Mouse (Mus musculus) layer of hippocampus, postnatal 25 days (tissue): ENCODE measurements around the gene Ing5. TPM values are rescaled to one million over a fixed set of nuclear protein-coding genes. Genes with fewer than 3 reads are reported as not detected.
"Not testable (repeated sequence)": the region's sequence is repeated elsewhere in the genome, so short reads cannot be mapped to it uniquely, and the experiment has no call there.

Experiments
- DNase-seq, 2 experiments: peaks; one replicate each; pipeline ENCODE4 v3.0.0; 2022; ENCODE audit warnings: mixed read lengths in 2 of 2, low spot score in 1 of 2; ENCODE audit errors: extremely low spot score in 1 of 2
- total RNA-seq, 2 experiments: library from RNA; stranded (reverse); gene quantifications; 2 replicates each; pipeline ENCODE4 v1.2.3; 2021

Gene Ing5
- total RNA-seq, 2 experiments from 2014 or later, result 9.6 to 13.2 TPM

DNA sequence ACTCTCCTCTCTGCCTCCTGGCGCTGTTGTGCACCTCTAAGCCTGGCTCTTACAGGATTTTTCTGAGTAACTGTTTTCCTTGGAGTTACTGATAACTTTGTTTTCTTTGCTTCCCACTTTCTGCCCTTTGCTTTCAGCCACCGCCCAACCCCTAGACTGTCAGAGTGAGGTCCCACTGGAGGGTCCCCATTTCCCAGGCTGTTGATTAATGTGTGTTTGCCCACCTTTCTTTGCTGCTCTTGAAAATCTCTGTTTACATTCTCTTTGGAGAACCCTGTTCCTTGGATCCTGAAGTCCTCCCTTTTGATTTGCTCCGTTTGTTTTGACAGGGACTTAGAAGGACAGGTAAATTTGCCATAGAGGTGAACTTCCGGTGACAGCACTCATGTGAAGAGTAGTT, 5.1 kb downstream of the Ing5 start:
- DNase-seq, result no peak

DNA sequence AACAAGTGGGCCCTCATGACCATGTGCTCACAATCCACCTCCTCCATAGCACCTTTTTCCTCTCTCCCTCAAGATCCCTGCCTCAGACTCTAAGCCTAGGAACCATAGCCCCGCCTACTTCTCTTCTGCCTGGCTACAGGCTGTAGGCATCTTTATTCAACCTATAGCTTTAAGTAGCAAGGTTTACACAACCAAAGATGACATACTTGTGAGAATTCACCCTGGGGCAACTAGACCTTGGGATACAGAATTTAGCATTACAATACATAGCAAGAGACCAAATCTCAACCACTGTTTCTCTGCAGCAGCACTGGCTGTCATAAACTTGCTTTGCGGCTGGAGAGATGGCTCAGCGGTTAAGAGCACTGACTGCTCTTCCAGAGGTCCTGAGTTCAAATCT, 6.2 kb downstream of the Ing5 start:
- DNase-seq, result no peak

DNA sequence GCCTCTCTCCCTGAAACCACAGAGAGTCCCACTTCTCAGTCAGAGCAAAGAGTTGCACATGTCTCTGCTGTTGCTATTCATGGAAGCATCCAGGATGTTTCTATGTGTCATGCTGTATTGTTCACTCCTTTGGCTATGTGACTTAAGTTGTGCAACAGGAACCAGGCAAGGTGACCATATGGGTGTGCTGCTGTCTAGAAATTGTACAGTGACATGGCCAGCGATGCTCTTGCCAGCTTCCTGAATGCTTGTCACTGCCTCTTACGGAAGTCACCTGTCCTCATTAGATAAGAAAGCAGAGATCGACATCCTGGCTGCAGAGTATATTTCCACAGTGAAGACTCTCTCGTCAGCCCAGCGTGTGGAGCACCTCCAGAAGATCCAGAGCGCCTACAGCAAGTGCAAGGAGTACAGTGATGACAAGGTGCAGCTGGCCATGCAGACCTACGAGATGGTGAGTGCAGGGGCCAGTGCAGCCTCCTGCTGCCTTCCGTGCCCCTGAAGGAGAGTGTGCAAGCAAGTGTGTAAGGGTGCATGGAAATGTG, 7.8 kb downstream of the Ing5 start:
- DNase-seq, result no peak

DNA sequence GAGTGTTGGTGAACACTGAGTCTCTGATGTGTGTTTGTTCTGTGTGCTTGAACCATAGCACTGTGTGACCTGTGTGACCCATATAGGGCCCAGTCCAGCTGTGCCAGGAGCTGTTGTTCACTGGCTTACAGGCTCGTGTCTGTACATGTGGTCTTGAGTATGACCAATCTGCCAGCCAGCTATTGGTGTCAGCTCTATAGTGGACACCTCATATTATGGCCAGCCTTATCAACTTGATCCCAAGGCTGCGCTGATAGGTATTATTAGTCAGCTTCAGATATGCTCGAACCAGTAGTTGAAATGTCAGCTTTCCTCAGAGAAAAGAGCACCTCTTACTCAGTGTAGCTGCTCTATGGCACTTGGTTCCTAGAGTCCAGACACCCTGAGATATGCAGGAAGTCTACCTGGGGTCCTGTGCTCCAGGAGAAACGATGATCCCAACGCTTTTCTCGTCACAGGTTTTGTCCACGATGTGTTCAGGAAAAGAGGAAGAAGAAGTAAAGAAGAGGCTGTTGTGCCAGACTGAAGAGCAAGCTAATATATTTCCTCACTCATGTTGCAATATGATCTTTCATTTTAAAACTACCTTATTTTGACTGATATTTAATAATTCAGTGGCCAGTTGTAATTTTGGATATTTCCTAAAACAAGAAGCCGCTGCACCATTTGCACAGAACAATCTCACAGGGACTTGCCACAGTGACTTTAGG, 14.2 kb downstream of the Ing5 start:
- no peak for DNase-seq

DNA sequence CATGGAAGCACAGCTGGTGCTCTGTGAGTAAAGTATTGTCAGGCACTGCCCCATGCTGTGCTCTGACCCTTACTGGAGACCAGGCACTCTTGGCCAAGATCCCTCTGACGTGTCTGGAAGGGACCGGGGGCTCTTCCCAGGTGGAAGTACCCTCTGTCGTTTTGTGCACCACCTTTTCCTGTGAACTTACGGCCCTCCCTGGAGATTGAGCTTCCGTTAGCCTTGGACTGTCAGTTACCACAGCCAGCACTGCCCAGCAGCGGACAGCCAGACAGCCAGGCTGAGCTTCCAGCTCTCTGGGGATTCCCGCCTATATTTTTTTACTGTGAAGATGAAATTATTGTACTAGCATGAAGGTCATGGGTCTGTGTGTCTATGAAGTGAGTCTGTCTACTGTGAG, 15.0 kb downstream of the Ing5 start:
- no peak for DNase-seq

DNA sequence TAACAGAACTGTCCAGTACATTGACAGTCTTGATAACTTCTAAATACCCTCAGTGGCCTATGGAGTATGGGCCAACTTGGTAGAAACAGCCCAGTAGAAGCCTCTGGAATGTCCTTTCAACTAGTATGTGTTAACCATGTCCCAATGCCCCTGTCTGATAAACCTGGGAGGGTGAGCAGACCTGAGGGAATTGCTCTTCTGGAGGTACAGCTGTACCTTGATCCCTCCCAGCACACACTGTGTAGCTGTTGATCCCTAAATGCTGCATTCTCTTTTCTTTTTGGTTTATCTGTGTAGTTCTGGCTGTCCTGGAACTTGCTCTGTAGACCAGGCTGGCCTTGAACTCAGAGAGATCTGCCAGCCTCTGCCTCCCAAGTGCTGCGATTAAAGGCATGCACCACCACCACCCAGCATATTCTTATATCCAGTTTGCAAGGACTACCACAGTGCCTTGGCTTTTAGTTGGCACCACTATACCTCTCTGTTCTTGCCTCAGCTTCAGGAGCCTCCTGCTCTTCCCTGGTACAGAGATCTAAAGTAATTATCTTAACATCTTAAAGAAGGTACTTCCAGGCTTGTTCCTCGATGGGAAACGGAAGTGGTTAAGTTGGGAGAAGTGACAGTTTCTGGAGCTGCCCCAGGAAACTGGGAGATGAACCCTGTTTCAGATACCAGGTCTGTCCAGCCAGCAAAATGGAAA, 20.2 kb downstream of the Ing5 start:
- DNase-seq, result no peak

DNA sequence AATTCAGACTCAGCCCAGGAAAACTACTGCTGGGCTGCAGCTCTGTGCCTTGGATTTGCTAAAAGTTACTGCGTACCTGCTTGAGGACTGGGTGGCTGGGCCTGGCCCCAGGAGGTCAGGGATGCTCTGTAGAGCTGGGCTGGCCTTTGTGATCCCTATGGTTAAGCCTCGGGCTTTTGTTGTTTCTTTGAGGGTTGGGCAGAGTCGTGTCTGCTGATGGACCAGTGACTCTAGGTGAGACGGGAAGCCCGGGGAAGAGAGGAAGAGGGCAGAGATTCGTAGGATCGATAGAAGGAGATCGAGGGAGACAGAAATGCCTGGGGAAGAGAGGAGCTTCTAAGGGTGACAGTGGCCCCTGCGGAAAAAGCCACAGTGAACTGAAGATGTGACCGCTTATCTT, 20.8 kb downstream of the Ing5 start, which contains the start of gene D2hgdh:
TSS of gene D2hgdh (plus strand) at position 301 of the 400 bp plus-strand sequence.
- no peak for DNase-seq

DNA sequence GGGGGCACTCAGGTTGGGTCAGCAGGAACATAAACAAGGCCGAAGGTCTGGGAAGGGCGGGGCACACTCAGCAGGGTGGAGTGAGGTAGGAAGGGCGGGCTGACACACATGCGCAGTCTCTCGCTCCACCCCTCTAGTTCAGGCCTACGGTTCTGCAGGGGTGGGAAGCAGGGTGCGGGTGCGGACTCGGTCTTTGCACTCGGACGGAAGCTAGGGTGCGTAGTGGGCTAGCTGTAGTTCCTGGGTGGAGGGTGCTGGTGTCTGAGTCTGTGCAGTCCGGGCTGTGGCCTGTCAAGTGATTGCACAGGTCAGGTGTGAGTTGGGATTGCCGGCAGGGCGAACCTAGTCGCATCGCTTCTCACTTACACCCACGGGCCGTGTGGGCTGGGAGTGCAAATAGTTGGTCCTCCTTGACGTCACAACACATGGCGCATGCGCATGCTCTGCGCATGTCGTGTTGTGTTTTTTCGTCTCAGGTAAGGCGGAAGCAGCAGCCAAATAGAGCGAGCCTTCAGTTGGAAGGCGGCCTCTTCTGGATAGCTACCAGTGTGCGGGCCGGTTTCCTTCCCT, 21.4 kb downstream of the Ing5 start:
- peak; percentile 88 to 90 for DNase-seq

DNA sequence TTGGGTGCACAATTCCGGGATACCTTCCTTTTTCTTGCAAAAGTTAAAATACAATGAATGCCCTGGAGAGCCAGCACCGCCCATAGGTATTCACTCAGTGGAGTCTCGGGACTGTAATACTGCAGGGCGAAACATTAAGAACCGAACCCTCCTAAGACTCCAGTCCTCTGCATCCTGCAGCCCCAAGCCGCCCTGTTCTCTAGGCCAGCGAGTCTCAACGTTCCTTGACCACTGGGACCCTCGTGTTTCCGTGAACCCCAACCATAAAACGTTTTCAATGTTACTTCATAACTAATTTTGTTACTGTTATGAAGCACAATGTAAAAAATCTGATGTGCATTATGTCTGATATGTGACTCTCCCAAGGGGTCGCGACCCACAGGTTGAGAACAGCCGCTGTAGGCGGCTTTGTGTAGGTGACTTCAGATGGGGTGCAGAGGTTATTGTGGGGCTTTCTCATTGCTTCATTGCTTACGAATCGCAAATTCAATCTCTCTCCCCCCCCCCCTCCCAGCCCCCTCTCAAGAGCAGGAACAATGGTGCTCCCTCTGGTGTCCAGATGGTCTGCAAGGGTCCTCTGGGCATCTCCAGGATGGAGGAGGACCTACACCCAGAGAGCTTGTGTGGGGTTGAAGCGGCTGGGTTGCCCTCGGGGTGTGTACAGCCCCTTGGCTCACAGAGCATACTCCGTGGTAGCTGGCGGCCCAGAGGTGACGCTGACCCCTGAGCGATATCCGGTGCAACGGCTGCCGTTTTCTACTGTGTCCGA, 22.2 kb downstream of the Ing5 start:
- no peak for DNase-seq

DNA sequence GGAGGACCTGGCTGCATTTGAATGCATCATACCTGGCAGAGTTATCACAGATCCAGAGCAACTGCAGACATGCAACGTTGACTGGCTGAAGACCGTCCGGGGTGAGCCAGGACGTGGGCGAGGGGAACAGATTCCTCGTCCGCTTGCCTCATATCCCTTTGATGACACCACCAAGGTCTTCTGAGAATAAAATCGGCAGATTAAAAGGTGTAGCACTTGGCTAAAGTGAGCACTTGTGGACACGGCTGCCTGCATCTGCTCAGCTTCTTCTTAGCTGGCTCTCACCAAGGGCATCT, 22.7 kb downstream of the Ing5 start:
- DNase-seq, result no peak

DNA sequence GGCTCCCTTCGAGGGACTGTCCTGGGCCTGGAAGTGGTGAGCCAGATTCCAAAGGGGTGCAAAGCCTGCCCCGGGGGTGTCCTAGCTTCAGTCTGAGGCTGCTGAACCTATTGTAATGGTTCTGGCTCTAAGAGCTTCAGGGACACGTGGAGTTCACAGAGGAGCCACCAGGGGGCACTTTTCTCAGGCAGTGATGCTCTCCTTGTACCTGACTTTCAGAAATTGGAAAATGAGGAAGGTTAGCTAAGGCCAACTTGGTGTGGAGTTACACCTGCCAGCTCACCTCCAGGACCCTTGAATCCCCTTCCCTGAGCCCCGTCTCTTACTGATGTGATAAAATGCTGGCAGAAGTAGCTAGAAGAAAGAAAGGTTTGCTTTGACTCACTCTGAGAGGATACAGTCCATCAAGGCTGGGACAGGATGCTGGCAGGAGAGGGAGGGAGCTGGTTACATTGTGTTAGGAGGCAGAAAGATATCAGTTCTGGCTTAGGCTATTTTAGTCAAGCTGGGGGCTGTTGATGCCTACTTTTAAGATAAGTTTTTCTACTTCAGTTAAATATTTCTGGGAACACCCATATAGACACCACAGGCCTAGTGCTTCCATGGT, 29.1 kb downstream of the Ing5 start:
- DNase-seq, result not testable (repeated sequence)

DNA sequence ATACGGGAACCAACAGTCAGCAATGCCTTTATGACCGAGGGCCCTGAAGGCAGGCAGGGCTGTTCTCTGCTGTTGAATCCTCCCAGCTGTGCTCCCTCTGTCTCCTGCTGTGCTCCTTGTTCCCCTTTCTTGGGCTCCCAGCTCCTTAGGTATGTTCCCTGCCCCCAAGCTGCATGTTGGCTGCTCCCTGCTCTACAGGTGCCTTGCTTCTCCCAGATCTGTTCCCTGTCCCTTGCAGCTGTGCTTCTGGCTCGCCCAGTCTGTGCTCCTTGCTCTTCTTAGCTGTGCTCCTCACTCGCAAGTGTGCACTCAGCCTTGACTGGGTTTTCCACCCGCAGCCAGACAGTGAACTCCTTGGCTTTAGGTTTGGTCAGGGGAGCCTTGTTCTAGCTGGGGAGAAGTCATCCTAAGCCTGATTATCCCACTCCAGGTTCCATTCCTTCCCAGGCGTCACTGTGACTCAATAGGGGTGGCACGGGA, 30.9 kb downstream of the Ing5 start:
- no peak for DNase-seq

DNA sequence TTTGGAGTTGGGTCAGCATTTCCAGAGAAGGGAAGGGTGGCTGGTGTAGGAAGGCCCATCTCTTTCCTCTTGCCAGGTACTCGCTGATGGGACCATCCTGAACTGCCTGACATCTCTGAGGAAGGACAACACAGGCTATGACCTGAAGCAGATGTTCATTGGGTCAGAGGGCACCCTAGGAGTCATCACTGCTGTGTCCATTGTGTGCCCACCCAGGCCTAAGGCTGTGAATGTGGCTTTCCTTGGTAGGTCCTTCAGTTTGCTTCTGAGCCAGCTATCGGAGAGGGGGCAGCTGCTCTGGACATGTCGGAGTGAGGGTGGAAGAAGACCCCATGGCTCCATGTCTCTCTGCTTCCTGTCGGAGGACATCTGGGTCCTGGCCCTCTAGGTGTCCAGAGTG, 31.4 kb downstream of the Ing5 start:
- no peak for DNase-seq

DNA sequence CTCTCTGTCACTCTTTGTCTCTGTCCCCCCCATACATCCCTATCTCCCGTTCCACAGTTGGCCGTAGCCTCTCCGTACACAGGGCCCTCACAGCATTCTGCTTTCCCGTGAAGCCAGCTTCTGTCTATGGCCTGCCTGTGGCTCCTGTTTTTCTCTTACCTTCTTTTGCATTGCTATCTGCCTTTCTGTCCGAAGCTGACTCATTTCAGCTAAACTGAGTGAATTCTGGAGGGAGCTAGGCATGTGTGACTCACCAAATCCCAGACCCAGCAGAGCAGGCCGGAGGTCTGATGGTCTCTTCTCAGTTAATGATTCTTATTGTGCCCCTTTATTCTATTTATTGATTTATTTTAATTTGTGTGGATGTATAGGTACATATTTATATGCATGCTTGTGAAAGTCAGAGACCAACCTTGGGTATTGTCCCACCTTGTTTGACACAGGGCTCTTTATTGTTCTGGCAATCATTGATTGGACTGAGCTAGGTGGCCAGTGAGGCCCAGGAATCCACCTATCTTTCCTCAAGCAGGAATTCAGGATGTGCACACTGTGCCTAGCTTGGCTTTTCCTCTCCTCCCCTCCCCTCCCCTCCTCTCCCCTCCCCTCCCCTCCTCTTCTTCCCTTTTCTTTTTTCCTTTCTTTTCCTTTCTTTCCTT, 32.2 kb downstream of the Ing5 start:
- DNase-seq, result no peak

DNA sequence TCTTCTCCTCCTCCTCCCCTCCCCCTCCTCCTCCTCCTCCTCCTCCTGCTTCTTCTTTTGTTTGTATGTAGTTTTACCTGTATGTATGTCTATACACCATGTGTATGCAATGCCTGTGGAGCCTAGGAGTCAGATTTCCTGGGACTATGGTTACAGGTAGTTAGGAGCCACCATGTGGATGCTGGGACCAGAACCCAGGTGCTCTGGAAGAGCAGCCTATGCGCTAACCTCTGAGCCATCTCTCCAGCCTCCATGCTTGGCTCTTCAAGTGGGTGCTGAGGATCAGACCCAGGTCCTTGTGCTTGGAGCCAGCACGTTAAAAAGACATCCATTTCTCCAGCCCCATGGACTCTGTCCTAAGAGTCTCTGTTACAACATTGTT, 32.8 kb downstream of the Ing5 start:
- DNase-seq, result no peak

DNA sequence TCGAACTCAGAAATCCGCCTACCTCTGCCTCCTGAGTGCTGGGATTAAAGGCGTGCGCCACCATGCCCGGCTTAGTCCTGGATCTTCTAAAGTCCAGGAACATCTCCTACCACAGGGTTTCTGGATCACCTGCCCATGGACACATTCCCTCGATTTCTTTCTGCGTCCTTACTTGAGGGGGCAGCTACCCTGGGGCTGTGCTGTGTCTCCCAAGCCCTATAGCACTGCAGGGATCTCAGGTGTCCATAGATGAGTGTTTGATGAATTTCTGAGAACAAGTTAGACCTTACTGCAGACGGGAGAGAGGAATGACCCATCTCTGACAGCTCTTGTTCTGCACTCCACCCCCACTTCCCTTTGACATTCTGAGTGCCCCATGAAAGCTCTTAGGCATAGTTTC, 33.6 kb downstream of the Ing5 start:
- DNase-seq, result no peak

DNA sequence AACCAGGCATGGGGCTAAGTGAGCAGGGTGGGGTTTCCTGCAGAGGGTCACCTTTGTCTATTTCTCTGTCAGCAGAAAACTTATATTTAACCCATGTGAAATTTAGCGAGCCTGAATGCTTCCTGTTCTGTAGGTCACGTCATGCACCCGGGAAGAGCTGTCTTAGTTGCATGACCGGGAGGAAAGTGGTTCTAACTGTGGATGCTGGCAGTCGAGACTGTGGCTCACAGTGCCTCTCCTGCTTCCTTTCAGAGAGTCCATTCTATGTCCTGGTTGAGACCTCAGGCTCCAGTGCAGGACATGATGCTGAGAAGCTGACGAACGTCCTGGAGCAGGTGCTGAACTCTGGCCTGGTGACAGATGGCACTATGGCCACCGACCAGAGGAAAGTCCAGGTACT, 34.8 kb downstream of the Ing5 start:
- not testable (repeated sequence) for DNase-seq

DNA sequence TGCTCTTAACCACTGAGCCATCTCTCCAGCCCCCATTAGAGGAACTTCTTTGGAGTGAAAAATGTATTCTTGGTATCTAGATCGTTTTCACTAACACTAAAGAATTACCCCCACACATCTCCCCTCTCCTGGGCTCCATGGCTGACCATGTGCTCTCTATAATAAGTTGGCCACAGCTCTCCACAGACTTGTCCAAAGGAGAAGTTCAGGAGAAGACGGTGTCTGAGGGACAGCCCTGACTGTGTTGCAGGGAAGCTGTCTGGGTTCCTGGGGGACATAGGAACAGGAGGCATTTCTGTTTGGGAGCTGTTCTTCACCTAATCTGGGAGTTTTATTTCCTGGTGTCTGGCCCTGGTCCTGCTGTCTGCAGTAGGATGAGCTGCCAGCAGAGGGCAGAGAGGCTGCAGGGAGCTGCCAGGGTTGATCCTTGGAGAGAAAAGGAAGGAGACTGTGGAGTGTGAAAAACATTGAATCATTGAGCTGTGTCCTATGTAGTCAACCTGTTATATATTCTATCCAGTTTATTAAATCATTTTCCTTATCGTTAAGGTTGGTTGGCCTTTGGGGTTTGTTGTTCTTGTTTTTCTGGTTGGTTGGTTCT, 42.1 kb downstream of the Ing5 start:
- DNase-seq, result not testable (repeated sequence)

DNA sequence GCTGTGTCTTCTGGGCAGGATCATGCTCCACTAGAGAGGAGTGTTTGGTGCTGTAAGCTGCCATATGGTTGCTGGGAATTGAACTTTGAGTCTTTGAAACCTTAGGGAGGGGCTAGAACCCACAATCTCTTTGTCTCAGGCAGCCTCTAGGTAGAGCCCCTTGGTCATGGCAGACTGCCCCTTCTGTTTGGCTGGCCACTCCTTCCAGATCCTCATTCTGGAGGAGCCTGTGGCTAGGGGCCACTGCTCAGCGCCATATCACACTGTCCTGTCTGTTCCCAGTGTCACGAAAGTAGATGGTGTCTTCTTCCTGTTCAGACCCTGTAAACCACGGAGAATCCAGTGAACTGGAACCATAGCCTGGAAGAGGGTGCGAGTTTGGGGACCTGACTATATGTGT, 52.0 kb downstream of the Ing5 start:
- DNase-seq, result not testable (repeated sequence)

DNA sequence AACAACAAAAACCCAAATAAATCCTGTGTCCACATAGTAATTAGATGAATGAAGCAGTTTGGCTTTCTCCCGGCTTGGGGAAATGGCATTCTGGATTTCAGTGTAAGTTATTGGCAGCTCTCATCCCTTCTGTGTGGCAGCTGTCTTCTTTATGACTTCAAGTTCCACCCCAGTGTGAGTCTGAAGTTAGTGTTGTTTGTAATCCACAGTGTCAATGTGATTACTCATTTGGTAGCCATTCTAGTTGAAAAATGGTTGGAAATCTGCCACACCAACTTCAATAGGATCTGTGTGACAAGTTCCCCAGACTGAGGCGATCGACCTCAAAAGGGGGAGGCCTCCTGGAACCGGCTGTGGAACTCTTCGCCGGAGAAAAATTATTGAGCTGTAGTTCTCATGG, 53.6 kb downstream of the Ing5 start:
- DNase-seq, result no peak
